Mouse (Mus musculus) liver, adult 2 months (tissue): ENCODE data around the gene Ggcx. TPM values are rescaled to one million over a fixed set of nuclear protein-coding genes. Genes with fewer than 3 reads are reported as not detected.

ENCODE experiments used
- DNase-seq: peaks from one replicate; pipeline ENCODE4 v3.0.0-alpha.2; 2011; ENCODE audit warnings: low read depth, low spot score; ENCODE audit errors: extremely low read depth
- H3K27ac ChIP-seq: fragments of 200-500 bp; replicated peaks from 2 replicates; pipeline ENCODE4 v1.5.1; 2012; ENCODE audit warnings: low read depth, mild to moderate bottlenecking, control low read depth, inconsistent platforms, low read length; ENCODE audit not compliant: insufficient read depth
- H3K27me3 ChIP-seq: fragments of 200-500 bp; 2 replicates; pipeline ENCODE4 v1.6.1; 2012; ENCODE audit warnings: mild to moderate bottlenecking, moderate library complexity, low read length, inconsistent platforms; ENCODE audit not compliant: control insufficient read depth, insufficient read depth
- H3K36me3 ChIP-seq: fragments of 200-500 bp; 2 replicates; pipeline ENCODE4 v1.6.1; 2012; ENCODE audit warnings: low read length, inconsistent platforms; ENCODE audit not compliant: control insufficient read depth, insufficient read depth
- H3K4me1 ChIP-seq: fragments of 200-500 bp; 2 replicates; pipeline ENCODE4 v1.6.1; 2011; ENCODE audit warnings: low read length; ENCODE audit not compliant: control insufficient read depth, insufficient read depth
- H3K4me3 ChIP-seq: fragments of 200-500 bp; 2 replicates; pipeline ENCODE4 v1.5.1; 2011; ENCODE audit warnings: low read depth, mild to moderate bottlenecking, control low read depth, low read length, moderate library complexity; ENCODE audit not compliant: insufficient read depth
- H3K79me2 ChIP-seq: fragments of 200-500 bp; 2 replicates; pipeline ENCODE4 v1.6.1; 2012; ENCODE audit warnings: inconsistent platforms, mild to moderate bottlenecking, low read length, moderate library complexity; ENCODE audit not compliant: control insufficient read depth, insufficient read depth
- H3K9ac ChIP-seq: fragments of 200-500 bp; 2 replicates; pipeline ENCODE4 v1.6.1; 2012; ENCODE audit warnings: low read depth, mild to moderate bottlenecking, control low read depth, inconsistent platforms, low read length
- CTCF ChIP-seq: fragments of 200-500 bp; IDR thresholded peaks from 2 replicates; pipeline ENCODE4 v1.5.1; 2011; ENCODE audit warnings: low read depth, low read length, control low read depth
- POLR2A ChIP-seq: fragments of 200-500 bp; IDR thresholded peaks from 2 replicates; pipeline ENCODE4 v1.6.1; 2011; ENCODE audit warnings: low read length, control low read depth; ENCODE audit not compliant: insufficient read depth; ENCODE audit errors: extremely low read depth
- WGBS: fragments of 180-500 bp; shearing (Covaris S2); methylation state at CpG from one replicate; pipeline ENCODE4 v1.1.7; 2018; 5-methylcytosine and 5-hydroxymethylcytosine counted together
- polyA plus RNA-seq: library from polyadenylated mRNA; depleted of rRNA; stranded (reverse); fragments of >200 nt; gene quantifications from 2 replicates; pipeline ENCODE4 v1.2.3, GENCODE M21; 2012
- total RNA-seq: library from RNA; depleted of rRNA; stranded (reverse); fragments of >200 nt; gene quantifications from 2 replicates; pipeline ENCODE4 v1.2.3, GENCODE M21; 2014

The Ggcx gene
- total and polyA plus RNA-seq, 2 experiments, result 67.3 to 71.0 TPM

- H3K4me3 ChIP-seq, result no peak overlapping the region
- no peaks in the 10 kb centered on the region for H3K27me3 ChIP-seq
- H3K79me2 ChIP-seq, result peaks cover 3% of the 10 kb centered on the region; the same call in 1 of the 2 replicates
- no peak overlapping the region for H3K9ac ChIP-seq
- H3K36me3 ChIP-seq, result no peaks in the 10 kb centered on the region
- TF ChIP-seq CTCF (no peak), POLR2A (no peak)
- 69% methylated on average over 15 of the region's 15 CpGs for WGBS
- DNase-seq, result no peak
- H3K27ac ChIP-seq, result 0 out of 2 replicates have a peak overlapping the region, but pooled peaks have one; percentile 1
- H3K4me1 ChIP-seq, result peaks cover 23% of the 10 kb centered on the region
Observed at GRCm38 (mm10) chr6:72374820-72375563, 39.1 kb upstream of the Ggcx start.

GRCm38 (mm10) chr6:72378510-72379234, 35.4 kb upstream of the Ggcx start:
- 87% methylated on average over 8 of the region's 8 CpGs for WGBS
- TF ChIP-seq CTCF (no peak), POLR2A (no peak)

GRCm38 (mm10) chr6:72379377-72380130, 34.6 kb upstream of the Ggcx start:
- peak overlapping the region; percentile 76 for H3K9ac ChIP-seq
- H3K27me3 ChIP-seq, result no peaks in the 10 kb centered on the region
- WGBS, result 39% methylated on average over 7 of the region's 7 CpGs
- peak overlapping the region; percentile 67 for H3K4me3 ChIP-seq
- DNase-seq, result no peak
- H3K4me1 ChIP-seq, result peaks cover 11% of the 10 kb centered on the region
- peak overlapping the region; percentile 49 for H3K27ac ChIP-seq
- H3K79me2 ChIP-seq, result peaks cover 3% of the 10 kb centered on the region; the same call in 1 of the 2 replicates
- TF ChIP-seq CTCF (no peak), POLR2A (no peak)
- no peaks in the 10 kb centered on the region for H3K36me3 ChIP-seq

More at GRCm38 (mm10) chr6:72378510-72379234, 35.4 kb upstream of the Ggcx start:
- H3K36me3 ChIP-seq, result no peaks in the 10 kb centered on the region
- no peak overlapping the region for H3K4me3 ChIP-seq
- H3K9ac ChIP-seq, result no peak overlapping the region
- DNase-seq, result no peak
- no peak overlapping the region for H3K27ac ChIP-seq
- H3K27me3 ChIP-seq, result no peaks in the 10 kb centered on the region
- H3K79me2 ChIP-seq, result peaks cover 3% of the 10 kb centered on the region; the same call in 1 of the 2 replicates
- H3K4me1 ChIP-seq, result peaks cover 14% of the 10 kb centered on the region

GRCm38 (mm10) chr6:72380131-72380770, 33.9 kb upstream of the Ggcx start, which contains the start of gene Vamp5:
Gene Vamp5, minus strand, starts transcription at chr6:72380468.
- Histone ChIP-seq H3K4me1 (peaks cover 9% of the 10 kb centered on the region), H3K79me2 (peaks cover 3% of the 10 kb centered on the region; the same call in 1 of the 2 replicates), H3K36me3 (peaks cover 4% of the 10 kb centered on the region; the same call in 1 of the 2 replicates), H3K9ac (peak within 1 kb of the TSS; percentile 76), H3K27me3 (no peaks in the 10 kb centered on the region), H3K27ac (peak within 1 kb of the TSS; percentile 49), H3K4me3 (peak within 1 kb of the TSS; percentile 67)
- 1% methylated on average over 49 of the region's 49 CpGs for WGBS
- DNase-seq, result peak; percentile 59
- TF ChIP-seq CTCF (peak; percentile 67), POLR2A (0 out of 2 replicates have a peak, but pooled peaks have one; percentile 25)

GRCm38 (mm10) chr6:72382494-72382893, 31.6 kb upstream of the Ggcx start:
- no peak overlapping the region for H3K9ac ChIP-seq

More at GRCm38 (mm10) chr6:72382494-72382893, 31.6 kb upstream of the Ggcx start:
- peaks cover 3% of the 10 kb centered on the region; the same call in 1 of the 2 replicates for H3K79me2 ChIP-seq
- peak overlapping the region; percentile 46 for H3K27ac ChIP-seq
- no peak overlapping the region for H3K4me3 ChIP-seq
- H3K27me3 ChIP-seq, result no peaks in the 10 kb centered on the region
- 77% methylated on average over 6 of the region's 6 CpGs for WGBS
- TF ChIP-seq CTCF (no peak), POLR2A (no peak)
- no peak for DNase-seq
- peaks cover 9% of the 10 kb centered on the region for H3K4me1 ChIP-seq
- H3K36me3 ChIP-seq, result peaks cover 16% of the 10 kb centered on the region
